Mouse (Mus musculus): ENCODE measurements at regions not wholly inside any gene's neighbourhood (a gene's known extent, or its start where the extent isn't known, plus 50 kb on each side); places are given as distances from the start of the nearest gene placed in this dataset.
A peak's percentile ranks its signal among the peaks of the same experiment; 100 is the strongest.
"Not testable (repeated sequence)": the region's sequence is repeated elsewhere in the genome, so short reads cannot be mapped to it uniquely, and the experiment has no call there.

- DNase-seq (ENCODE audit: extremely low read depth, insufficient read length, low spot score), result no peak
Measured at GRCm38 (mm10) chr16:9106211-9106610, 276.3 kb downstream of the 1810013L24Rik start.

- not testable (repeated sequence) for DNase-seq (ENCODE audit: extremely low read depth, insufficient read length, low spot score)
Measured at GRCm38 (mm10) chr16:9106676-9107075, 276.8 kb downstream of the 1810013L24Rik start.

- no peak for DNase-seq (ENCODE audit: extremely low read depth, insufficient read length, low spot score)
Measured at GRCm38 (mm10) chr16:9113801-9114200, 283.9 kb downstream of the 1810013L24Rik start.

- DNase-seq (ENCODE audit: extremely low read depth, insufficient read length, low spot score), result no peak
Measured at GRCm38 (mm10) chr16:9115548-9115947, 285.6 kb downstream of the 1810013L24Rik start.

GRCm38 (mm10) chr16:9121581-9121980 lies 291.7 kb downstream of the 1810013L24Rik start:
- DNase-seq (ENCODE audit: extremely low read depth, insufficient read length, low spot score), result no peak

GRCm38 (mm10) chr16:9132113-9132512 lies 302.2 kb downstream of the 1810013L24Rik start:
- peak; percentile 15 for DNase-seq (ENCODE audit: extremely low read depth, insufficient read length, low spot score)

GRCm38 (mm10) chr16:9132778-9133177 lies 302.9 kb downstream of the 1810013L24Rik start:
- DNase-seq (ENCODE audit: extremely low read depth, insufficient read length, low spot score), result no peak

GRCm38 (mm10) chr16:9135377-9135776 lies 305.5 kb downstream of the 1810013L24Rik start:
- DNase-seq (ENCODE audit: extremely low read depth, insufficient read length, low spot score), result no peak

- no peak for DNase-seq (ENCODE audit: extremely low read depth, insufficient read length, low spot score)
Measured at GRCm38 (mm10) chr16:9138552-9139224, 308.8 kb downstream of the 1810013L24Rik start.

GRCm38 (mm10) chr16:9139405-9139804 lies 309.5 kb downstream of the 1810013L24Rik start:
- DNase-seq (ENCODE audit: extremely low read depth, insufficient read length, low spot score), result no peak

- no peak for DNase-seq (ENCODE audit: extremely low read depth, insufficient read length, low spot score)
Measured at GRCm38 (mm10) chr16:9149209-9150135, 319.6 kb downstream of the 1810013L24Rik start.

GRCm38 (mm10) chr16:9151936-9152335 lies 322.0 kb downstream of the 1810013L24Rik start:
- no peak for DNase-seq (ENCODE audit: extremely low read depth, insufficient read length, low spot score)

- no peak for DNase-seq (ENCODE audit: extremely low read depth, insufficient read length, low spot score)
Measured at GRCm38 (mm10) chr16:9153501-9153900, 323.6 kb downstream of the 1810013L24Rik start.

GRCm38 (mm10) chr16:9165763-9166310 lies 335.9 kb downstream of the 1810013L24Rik start:
- DNase-seq (ENCODE audit: extremely low read depth, insufficient read length, low spot score), result no peak

- no peak for DNase-seq (ENCODE audit: extremely low read depth, insufficient read length, low spot score)
Measured at GRCm38 (mm10) chr16:9176402-9176801, 346.5 kb downstream of the 1810013L24Rik start.

- no peak for DNase-seq (ENCODE audit: extremely low read depth, insufficient read length, low spot score)
Measured at GRCm38 (mm10) chr16:9195821-9196220, 365.9 kb downstream of the 1810013L24Rik start.

- no peak for DNase-seq (ENCODE audit: extremely low read depth, insufficient read length, low spot score)
Measured at GRCm38 (mm10) chr16:9198903-9199532, 369.1 kb downstream of the 1810013L24Rik start.

- DNase-seq (ENCODE audit: extremely low read depth, insufficient read length, low spot score), result no peak
Measured at GRCm38 (mm10) chr16:9208602-9209001, 378.7 kb downstream of the 1810013L24Rik start.

GRCm38 (mm10) chr16:9211485-9211884 lies 381.6 kb downstream of the 1810013L24Rik start:
- DNase-seq (ENCODE audit: extremely low read depth, insufficient read length, low spot score), result peak; percentile 72

GRCm38 (mm10) chr16:9215131-9215530 lies 385.2 kb downstream of the 1810013L24Rik start:
- no peak for DNase-seq (ENCODE audit: extremely low read depth, insufficient read length, low spot score)

GRCm38 (mm10) chr16:9217361-9217760 lies 387.5 kb downstream of the 1810013L24Rik start:
- DNase-seq (ENCODE audit: extremely low read depth, insufficient read length, low spot score), result no peak
